Mouse (Mus musculus) effector memory CD4-positive, alpha-beta T cell, adult 5 months (primary cell): Measurements from ENCODE around the gene Rasl12. TPM values are rescaled to one million over a fixed set of nuclear protein-coding genes. Genes with fewer than 3 reads are reported as not detected.

Source experiments
- polyA plus RNA-seq: library from polyadenylated mRNA; unstranded; fragments of 100-300 nt; shearing (Covaris generic); gene quantifications from one replicate; pipeline ENCODE4 v1.2.1, GENCODE M21; 2017

Gene Rasl12
- polyA plus RNA-seq: not detected

DNA sequence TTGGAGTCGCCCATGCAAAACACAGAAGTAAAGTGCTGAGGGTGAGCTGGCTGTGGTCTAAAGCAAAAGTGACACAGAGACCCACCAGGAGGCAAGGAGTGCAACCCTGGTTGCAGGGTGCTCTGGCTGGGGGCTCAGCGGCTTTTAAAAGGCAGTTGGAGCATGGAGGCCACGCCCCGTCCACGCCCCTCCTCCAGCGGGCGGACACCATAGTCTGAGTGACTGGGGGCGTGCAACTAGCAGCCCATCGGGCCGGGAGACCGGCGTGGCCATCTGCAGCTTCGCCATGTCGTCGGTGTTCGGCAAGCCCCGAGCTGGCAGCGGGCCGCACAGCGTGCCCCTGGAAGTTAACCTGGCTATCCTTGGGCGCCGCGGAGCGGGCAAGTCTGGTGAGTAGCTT, at the start of gene Rasl12:
Rasl12 (plus strand) TSS at position 228 of the 400 bp plus-strand sequence.

DNA sequence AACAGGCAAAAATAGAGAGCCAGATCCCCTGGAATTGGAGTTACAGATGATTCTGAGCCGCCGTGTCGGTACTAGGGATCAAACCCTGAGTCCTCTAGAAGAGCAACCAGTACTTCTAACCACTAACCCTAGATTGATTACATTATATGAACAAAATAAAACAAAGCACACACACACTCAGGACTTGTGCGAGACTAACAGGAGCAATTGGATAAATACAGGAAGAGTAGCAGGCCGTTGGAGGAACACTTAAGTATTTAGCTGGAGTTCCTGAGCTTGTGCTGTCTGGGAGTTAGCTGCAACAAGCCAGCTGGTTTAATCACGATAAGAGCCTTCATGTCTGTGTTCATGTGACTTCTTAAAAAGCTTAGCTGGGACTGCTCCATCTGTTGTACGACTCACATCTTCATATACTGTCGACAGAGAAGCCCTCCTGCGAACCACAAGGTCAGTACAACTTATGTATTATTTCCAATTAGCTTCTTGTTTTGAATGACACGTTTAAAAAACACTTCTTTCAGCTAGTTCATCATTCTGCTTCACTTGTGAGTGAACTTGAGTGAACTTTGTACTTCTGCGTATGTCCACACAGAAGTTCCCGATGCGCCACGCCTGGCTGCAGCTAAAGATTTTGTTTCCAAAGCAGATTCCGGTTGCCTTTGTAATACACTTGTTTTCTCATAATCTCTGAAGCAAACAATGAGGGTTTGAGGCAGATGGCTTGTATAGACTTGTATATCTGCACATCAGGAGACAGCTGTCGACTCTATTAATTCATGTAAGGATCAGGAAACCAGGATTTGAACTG, 37.5 kb upstream of the Rasl12 start, which contains the start of gene Ubap1l:
Ubap1l (plus strand) TSS at position 401 of the 808 bp plus-strand sequence.

DNA sequence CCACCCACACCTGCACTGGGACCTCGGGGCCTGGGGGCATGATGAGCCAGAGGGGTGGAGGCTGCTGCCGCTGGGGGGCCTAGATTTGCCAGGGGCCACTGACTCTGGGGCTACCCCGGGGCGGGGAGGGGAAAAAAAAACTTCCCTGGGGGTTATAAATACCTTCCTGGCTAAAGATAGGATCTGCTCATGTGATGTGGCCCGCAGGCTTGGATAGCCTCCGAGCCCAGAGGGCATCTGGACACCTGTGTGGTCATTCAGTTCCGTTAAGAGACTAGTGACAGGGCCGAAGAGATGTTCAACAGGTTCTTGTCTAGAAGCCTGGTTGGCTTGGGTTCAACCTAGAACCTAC, 6.7 kb upstream of the Rasl12 start, which contains the start of gene Kbtbd13:
Kbtbd13 (minus strand) TSS at position 40 of the 352 bp plus-strand sequence.

DNA sequence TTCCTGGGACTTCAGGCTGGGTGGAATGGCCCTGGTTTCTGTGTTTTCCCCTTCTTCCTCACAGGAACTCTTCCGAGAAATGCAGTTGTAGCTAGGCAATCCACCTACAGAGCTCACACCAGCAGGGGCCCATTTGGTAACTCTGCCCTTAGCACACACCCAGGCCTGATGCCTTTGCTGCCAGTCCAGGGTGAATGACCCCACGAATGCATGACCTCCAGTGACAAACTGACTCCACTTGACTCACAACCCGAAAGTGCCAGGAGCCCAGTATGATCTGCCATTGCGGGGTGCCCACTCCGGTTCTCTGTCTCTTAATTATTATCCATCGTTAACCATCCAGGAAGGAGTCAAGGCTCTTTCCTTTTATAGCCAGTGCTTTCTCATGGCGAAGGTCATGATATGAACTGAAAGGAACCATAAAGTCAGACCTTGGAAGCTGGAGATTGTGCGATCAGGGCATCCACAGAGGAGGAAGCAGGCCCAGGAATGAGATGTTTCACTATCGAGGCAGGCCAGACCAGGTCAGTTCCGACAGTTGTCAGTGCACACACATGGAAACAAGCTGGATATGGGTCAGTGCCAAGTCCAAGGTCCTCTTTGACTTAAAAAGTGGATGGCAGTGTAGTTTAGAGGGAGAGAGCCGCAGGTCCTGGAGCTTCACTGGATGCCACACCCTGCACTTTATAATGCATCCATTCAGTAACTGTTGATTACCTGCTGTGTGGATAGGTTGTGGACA, 24.6 kb downstream of the Rasl12 start, which contains the start of gene Slc51b:
Slc51b (minus strand) TSS at position 196 of the 742 bp plus-strand sequence.

DNA sequence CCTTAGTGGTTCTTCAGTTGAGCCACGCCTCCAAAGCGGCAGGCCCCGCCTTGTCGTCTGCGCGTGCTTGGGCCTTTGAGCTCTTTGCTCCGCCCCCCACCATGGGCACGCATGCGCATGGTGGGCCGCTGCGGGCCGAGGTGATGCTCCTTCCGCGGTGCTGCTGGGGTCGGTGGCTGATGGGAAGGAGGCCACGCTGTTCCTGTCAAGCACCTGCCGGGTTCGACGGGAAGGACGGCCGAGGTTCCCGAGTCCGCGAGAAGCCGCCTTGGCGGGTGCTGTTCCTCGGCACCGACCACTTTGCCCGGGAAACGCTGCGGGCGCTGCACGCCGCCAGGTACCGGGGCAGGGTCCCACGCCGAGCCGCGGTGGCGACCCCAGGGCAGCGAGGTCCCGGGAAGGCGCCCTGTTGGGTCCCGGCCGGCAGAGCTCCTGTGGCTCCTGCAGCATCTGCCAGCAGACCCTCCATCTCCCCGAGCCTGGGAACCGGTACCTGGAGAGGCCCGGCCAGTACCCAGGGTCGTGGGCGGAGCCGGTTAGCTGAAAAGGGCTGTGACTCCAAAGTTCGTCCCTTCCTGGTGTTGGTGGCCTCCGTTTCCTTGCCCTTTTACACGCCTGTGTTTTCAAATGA, 37.5 kb downstream of the Rasl12 start, which contains the start of gene Mtfmt:
Mtfmt (plus strand) TSS at position 112 of the 631 bp plus-strand sequence.

DNA sequence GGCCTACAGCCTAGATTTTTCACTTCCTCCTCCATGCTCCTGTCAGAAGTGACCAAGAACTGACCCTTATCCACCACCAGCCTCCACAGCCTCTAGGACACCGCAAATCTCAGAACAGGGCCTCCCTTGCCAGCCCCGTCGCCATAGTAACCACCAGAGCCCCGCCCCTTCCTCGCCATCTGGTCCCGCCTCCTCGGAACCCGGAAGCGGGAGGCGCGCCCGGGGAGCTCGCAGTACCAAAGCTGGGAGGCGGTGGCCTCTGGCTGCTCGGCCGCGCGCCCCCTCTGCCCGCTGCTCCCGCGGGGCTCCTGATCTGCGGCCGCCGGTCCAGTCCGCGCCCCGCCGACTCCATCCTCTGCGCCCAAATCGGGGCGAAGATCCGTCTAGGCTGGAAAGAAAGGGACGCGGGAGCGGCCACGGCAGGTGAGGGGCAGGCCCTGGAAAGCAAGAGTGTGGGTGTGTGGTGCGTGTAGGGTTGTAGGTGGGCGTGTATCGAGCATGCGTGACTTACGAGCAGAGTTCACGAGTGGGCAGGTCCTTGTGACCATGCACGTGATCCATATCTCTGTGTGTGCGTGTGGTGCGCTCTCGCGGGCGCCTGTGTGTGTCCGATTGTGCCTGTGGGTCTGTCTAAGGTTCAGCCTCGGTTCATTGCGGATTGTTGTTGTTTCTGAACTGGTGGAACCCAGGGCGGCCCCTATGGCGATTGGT, 62.6 kb downstream of the Rasl12 start, which contains the start of gene Spg21:
Spg21 (plus strand) TSS at position 216 of the 711 bp plus-strand sequence.

Other genes with a start within 250 kb of the Rasl12 start
- gene Parp16, start 203.2 kb upstream of the Rasl12 start, polyA plus RNA-seq: 10.1 TPM
- not detected for gene Cilp, start 133.3 kb upstream of the Rasl12 start, polyA plus RNA-seq
- gene Clpx, start 104.2 kb upstream of the Rasl12 start, polyA plus RNA-seq: 27.9 TPM
- gene Pdcd7, start 52.4 kb upstream of the Rasl12 start, polyA plus RNA-seq: 23.4 TPM
- gene Ubap1l, start 37.5 kb upstream of the Rasl12 start, polyA plus RNA-seq: not detected
- gene Kbtbd13, start 6.9 kb upstream of the Rasl12 start, polyA plus RNA-seq: not detected
- gene Slc51b, start 24.4 kb downstream of the Rasl12 start, polyA plus RNA-seq: not detected
- gene Mtfmt, start 37.3 kb downstream of the Rasl12 start, polyA plus RNA-seq: 25.9 TPM
- 79.2 TPM for gene Spg21, start 62.4 kb downstream of the Rasl12 start, polyA plus RNA-seq
- gene Ankdd1a, start 121.7 kb downstream of the Rasl12 start, polyA plus RNA-seq: not detected
- gene Plekho2, start 181.5 kb downstream of the Rasl12 start, polyA plus RNA-seq: 44.6 TPM
- 0.11 TPM for gene Pif1, start 188.7 kb downstream of the Rasl12 start, polyA plus RNA-seq
- 1.3 TPM for gene Rbpms2, start 231.1 kb downstream of the Rasl12 start, polyA plus RNA-seq